Mouse (Mus musculus): Measurements from ENCODE around the gene Spen.

DNA sequence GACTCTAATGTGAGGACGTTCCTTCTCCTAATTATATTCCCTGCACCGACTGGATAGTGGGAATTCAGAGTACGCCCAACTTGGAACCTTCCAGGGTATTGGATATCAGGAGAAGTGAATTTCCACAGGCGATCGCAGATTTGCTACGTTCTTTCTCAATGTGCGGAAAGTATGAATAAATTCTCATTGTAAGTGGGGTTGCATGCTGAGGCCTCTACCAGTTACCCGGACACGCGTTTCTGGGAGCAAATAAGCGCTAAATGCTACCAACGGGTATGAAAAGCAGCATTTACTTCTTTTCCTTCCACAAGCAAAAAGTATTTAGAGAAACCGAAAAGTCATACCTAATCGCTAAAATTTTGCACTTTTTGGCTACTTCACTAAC lies 1.2 kb downstream of the Spen start:
- no peak for TF ChIP-seq CHD2 (IDR thresholded peaks at IDR 0.05; ENCODE audit: low read depth, low read length)
- TF ChIP-seq HCFC1 (IDR thresholded peaks at IDR 0.05; ENCODE audit: borderline replicate concordance, insufficient read depth, low read length), result no peak
- TF ChIP-seq MAFK (IDR thresholded peaks at IDR 0.05; ENCODE audit: insufficient read depth, low read depth, low read length), result no peak
